Mouse (Mus musculus): ENCODE data around the gene Ptpre. TPM values are rescaled to one million over a fixed set of nuclear protein-coding genes. Genes with fewer than 3 reads are reported as not detected.

The Ptpre gene
- total and polyA plus RNA-seq, 2 experiments from 2014 or later: 2.0 to 4.0 TPM

- H3K4me2 ChIP-seq (ENCODE audit: low read depth, low read length): no peak overlapping the region
- 61% methylated on average over 6 of the region's 6 CpGs for WGBS
Observed at GRCm38 (mm10) chr7:135646976-135647375, 109.7 kb downstream of the Ptpre start.

GRCm38 (mm10) chr7:135648821-135649220 is 111.5 kb downstream of the Ptpre start:
- no peak for DNase-seq (ENCODE audit: low spot score)
- TF ChIP-seq EP300 (IDR thresholded peaks at IDR 0.05; ENCODE audit: low read depth): no peak
- no peak for TF ChIP-seq CTCF (IDR thresholded peaks at IDR 0.05; ENCODE audit: low read depth)
- no peaks in the 10 kb centered on the region for H3K4me1 ChIP-seq (ENCODE audit: control insufficient read depth, insufficient read depth)
- H3K4me3 ChIP-seq (ENCODE audit: low read depth, low read length): no peak overlapping the region
- ATAC-seq (ENCODE audit: insufficient read depth, low read depth): no peak
- 63% methylated on average over 8 of the region's 8 CpGs for WGBS
- H3K36me3 ChIP-seq (replicated peaks; ENCODE audit: control insufficient read depth, insufficient read depth, low read length): no peaks in the 10 kb centered on the region; the same call in 1 of the 2 replicates
- H3K27ac ChIP-seq (ENCODE audit: low read depth): no peak overlapping the region
- no peak overlapping the region for H3K4me2 ChIP-seq (ENCODE audit: low read depth, low read length)
- no peaks in the 10 kb centered on the region for H3K27me3 ChIP-seq (ENCODE audit: control insufficient read depth, insufficient read depth, low read length)
- no peaks in the 10 kb centered on the region for H3K9me3 ChIP-seq (replicated peaks; ENCODE audit: control insufficient read depth, low read length)
- H3K9ac ChIP-seq (replicated peaks; ENCODE audit: low read depth, low read length): no peak overlapping the region

More at GRCm38 (mm10) chr7:135646976-135647375, 109.7 kb downstream of the Ptpre start:
- no peak overlapping the region; the same call in 1 of the 2 replicates for H3K27ac ChIP-seq (ENCODE audit: low read depth)
- H3K9me3 ChIP-seq (replicated peaks; ENCODE audit: control insufficient read depth, low read length): no peaks in the 10 kb centered on the region
- no peaks in the 10 kb centered on the region for H3K36me3 ChIP-seq (replicated peaks; ENCODE audit: control insufficient read depth, insufficient read depth, low read length)
- DNase-seq (ENCODE audit: low spot score) (no peak), ATAC-seq (ENCODE audit: insufficient read depth, low read depth) (no peak)
- H3K4me1 ChIP-seq (ENCODE audit: control insufficient read depth, insufficient read depth): no peaks in the 10 kb centered on the region
- no peak for TF ChIP-seq EP300 (IDR thresholded peaks at IDR 0.05; ENCODE audit: low read depth)
- no peak for TF ChIP-seq CTCF (IDR thresholded peaks at IDR 0.05; ENCODE audit: low read depth)
- H3K9ac ChIP-seq (replicated peaks; ENCODE audit: low read depth, low read length): no peak overlapping the region
- no peak overlapping the region for H3K4me3 ChIP-seq (ENCODE audit: low read depth, low read length)
- no peaks in the 10 kb centered on the region for H3K27me3 ChIP-seq (ENCODE audit: control insufficient read depth, insufficient read depth, low read length)

GRCm38 (mm10) chr7:135649306-135649705 is 112.0 kb downstream of the Ptpre start:
- DNase-seq (ENCODE audit: low spot score): no peak
- no peak overlapping the region for H3K27ac ChIP-seq (ENCODE audit: low read depth)
- no peaks in the 10 kb centered on the region for H3K9me3 ChIP-seq (replicated peaks; ENCODE audit: control insufficient read depth, low read length)
- H3K4me2 ChIP-seq (ENCODE audit: low read depth, low read length): no peak overlapping the region
- no peak for ATAC-seq (ENCODE audit: insufficient read depth, low read depth)
- H3K4me3 ChIP-seq (ENCODE audit: low read depth, low read length): no peak overlapping the region
- H3K9ac ChIP-seq (replicated peaks; ENCODE audit: low read depth, low read length): no peak overlapping the region
- H3K36me3 ChIP-seq (replicated peaks; ENCODE audit: control insufficient read depth, insufficient read depth, low read length): no peaks in the 10 kb centered on the region; the same call in 1 of the 2 replicates
- no peaks in the 10 kb centered on the region for H3K27me3 ChIP-seq (ENCODE audit: control insufficient read depth, insufficient read depth, low read length)
- no peaks in the 10 kb centered on the region for H3K4me1 ChIP-seq (ENCODE audit: control insufficient read depth, insufficient read depth)
- WGBS: 80% methylated on average over 1 of the region's 1 CpGs
- TF ChIP-seq CTCF (IDR thresholded peaks at IDR 0.05; ENCODE audit: low read depth) (no peak), EP300 (IDR thresholded peaks at IDR 0.05; ENCODE audit: low read depth) (no peak)

GRCm38 (mm10) chr7:135650061-135650460 is 112.8 kb downstream of the Ptpre start:
- Histone ChIP-seq H3K27me3 (ENCODE audit: control insufficient read depth, insufficient read depth, low read length) (no peaks in the 10 kb centered on the region), H3K4me2 (ENCODE audit: low read depth, low read length) (no peak overlapping the region), H3K4me1 (ENCODE audit: control insufficient read depth, insufficient read depth) (no peaks in the 10 kb centered on the region), H3K36me3 (replicated peaks; ENCODE audit: control insufficient read depth, insufficient read depth, low read length) (no peaks in the 10 kb centered on the region; the same call in 1 of the 2 replicates), H3K9ac (replicated peaks; ENCODE audit: low read depth, low read length) (no peak overlapping the region), H3K4me3 (ENCODE audit: low read depth, low read length) (no peak overlapping the region), H3K9me3 (replicated peaks; ENCODE audit: control insufficient read depth, low read length) (no peaks in the 10 kb centered on the region), H3K27ac (ENCODE audit: low read depth) (no peak overlapping the region)
- ATAC-seq (ENCODE audit: insufficient read depth, low read depth) (no peak), DNase-seq (ENCODE audit: low spot score) (no peak)
- WGBS: 80% methylated on average over 5 of the region's 5 CpGs
- TF ChIP-seq EP300 (IDR thresholded peaks at IDR 0.05; ENCODE audit: low read depth) (no peak), CTCF (IDR thresholded peaks at IDR 0.05; ENCODE audit: low read depth) (no peak)

- TF ChIP-seq CTCF (IDR thresholded peaks at IDR 0.05; ENCODE audit: low read depth): no peak
- no peak for TF ChIP-seq EP300 (IDR thresholded peaks at IDR 0.05; ENCODE audit: low read depth)
- DNase-seq (ENCODE audit: low spot score): no peak
- peak overlapping the region; percentile 49 for H3K4me2 ChIP-seq (ENCODE audit: low read depth, low read length)
- WGBS: 46% methylated on average over 18 of the region's 18 CpGs
- H3K36me3 ChIP-seq (replicated peaks; ENCODE audit: control insufficient read depth, insufficient read depth, low read length): no peaks in the 10 kb centered on the region; the same call in 1 of the 2 replicates
- peak overlapping the region; percentile 57; the same call in 1 of the 2 replicates for H3K27ac ChIP-seq (ENCODE audit: low read depth)
- no peaks in the 10 kb centered on the region for H3K27me3 ChIP-seq (ENCODE audit: control insufficient read depth, insufficient read depth, low read length)
- no peaks in the 10 kb centered on the region for H3K9me3 ChIP-seq (replicated peaks; ENCODE audit: control insufficient read depth, low read length)
- no peak overlapping the region; the same call in 1 of the 2 replicates for H3K9ac ChIP-seq (replicated peaks; ENCODE audit: low read depth, low read length)
- ATAC-seq (ENCODE audit: insufficient read depth, low read depth): no peak
- H3K4me3 ChIP-seq (ENCODE audit: low read depth, low read length): peak overlapping the region; percentile 35
- H3K4me1 ChIP-seq (ENCODE audit: control insufficient read depth, insufficient read depth): no peaks in the 10 kb centered on the region
Observed at GRCm38 (mm10) chr7:135651831-135652511, 114.7 kb downstream of the Ptpre start.

Data from heart, postnatal 0 days (tissue).